Mouse (Mus musculus) erythroblast, embryonic 14.5 days (primary cell): Measurements from ENCODE around the gene Nup210l.

Experiments used
- GATA1 ChIP-seq: IDR thresholded peaks from 2 replicates; pipeline ENCODE4 v1.6.1; 2012; ENCODE audit warnings: low read length, inconsistent platforms, mixed read lengths
- TAL1 ChIP-seq: IDR thresholded peaks from 3 replicates; pipeline ENCODE4 v1.6.1; 2012; ENCODE audit warnings: low read length, inconsistent platforms, mixed read lengths

DNA sequence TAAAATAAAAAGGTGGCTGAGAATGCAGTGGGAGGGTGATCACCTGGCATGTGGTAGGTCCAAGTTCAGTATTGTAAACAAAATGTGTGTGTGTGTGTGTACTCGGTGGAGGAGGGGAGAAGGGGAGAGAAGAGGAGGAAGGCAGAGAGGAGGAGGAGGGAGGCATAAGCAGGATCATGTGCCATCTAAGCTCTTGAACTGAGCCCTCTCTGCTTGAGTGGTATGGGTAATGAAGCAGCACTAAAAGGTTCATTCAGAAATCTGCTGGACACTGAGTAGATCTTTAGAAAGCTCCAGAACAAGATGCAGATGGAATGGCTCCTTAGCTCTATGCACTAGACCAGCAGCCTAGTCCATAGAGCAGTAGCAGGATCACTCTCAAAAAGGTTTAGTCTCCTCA is 99.0 kb downstream of the Nup210l start:
- no peak for TF ChIP-seq GATA1
- no peak for TF ChIP-seq TAL1
